Mouse (Mus musculus) embryonic facial prominence, embryonic 15.5 days (tissue): ENCODE data around the gene Rubcnl. TPM values are rescaled to one million over a fixed set of nuclear protein-coding genes. Genes with fewer than 3 reads are reported as not detected.
A peak's percentile ranks its signal among the peaks of the same experiment; 100 is the strongest.

Source experiments
- ATAC-seq: fragments of 200-750 bp; cut with Nextera tagmentation; 2 replicates; pipeline ENCODE4 v1.8.0; 2017; ENCODE audit warnings: low read depth, moderate TSS enrichment; ENCODE audit not compliant: insufficient number of reproducible peaks, low FRiP score, low TSS enrichment
- H3K27ac ChIP-seq: fragments of 300-500 bp; sonication (generic); replicated peaks from 2 replicates; pipeline ENCODE4 v1.5.1; 2015; ENCODE audit warnings: mild to moderate bottlenecking, inconsistent platforms
- H3K27me3 ChIP-seq: fragments of 300-500 bp; sonication (generic); 2 replicates; pipeline ENCODE4 v1.6.1; 2015; ENCODE audit warnings: inconsistent platforms
- H3K36me3 ChIP-seq: fragments of 300-500 bp; sonication (generic); 2 replicates; pipeline ENCODE4 v1.6.1; 2015; ENCODE audit warnings: mild to moderate bottlenecking, inconsistent platforms
- H3K4me1 ChIP-seq: fragments of 300-500 bp; sonication (generic); 2 replicates; pipeline ENCODE4 v1.6.1; 2015; ENCODE audit warnings: inconsistent platforms
- H3K4me2 ChIP-seq: fragments of 300-500 bp; sonication (generic); replicated peaks from 2 replicates; pipeline ENCODE4 v1.6.1; 2015; ENCODE audit warnings: mild to moderate bottlenecking, inconsistent platforms
- H3K4me3 ChIP-seq: fragments of 300-500 bp; sonication (generic); replicated peaks from 2 replicates; pipeline ENCODE4 v1.5.1; 2015; ENCODE audit warnings: mild to moderate bottlenecking, inconsistent platforms
- H3K9ac ChIP-seq: fragments of 300-500 bp; sonication (generic); 2 replicates; pipeline ENCODE4 v1.6.1; 2015; ENCODE audit warnings: inconsistent platforms
- H3K9me3 ChIP-seq: fragments of 300-500 bp; sonication (generic); replicated peaks from 2 replicates; pipeline ENCODE4 v1.6.1; 2016; ENCODE audit warnings: inconsistent platforms
- WGBS: fragments of 180-500 bp; shearing (Covaris S2); methylation state at CpG from one replicate; pipeline ENCODE4 v1.1.7; 2015; 5-methylcytosine and 5-hydroxymethylcytosine counted together
- polyA plus RNA-seq: library from polyadenylated mRNA; unstranded; fragments of >200 nt; fragmentation: Nextera tagmentation; extraction: Ambion mirVana; gene quantifications from 2 replicates; pipeline ENCODE4 v1.2.1, GENCODE M21; 2015

Gene Rubcnl
- polyA plus RNA-seq = 0.59 and 0.60 TPM in 2 replicates

- no peak for ATAC-seq
- Histone ChIP-seq H3K27me3 (no peaks in the 10 kb centered on the region; the same call in 1 of the 2 replicates), H3K4me2 (peak within 1 kb of the TSS; percentile 91), H3K9ac (peak within 1 kb of the TSS; percentile 39), H3K4me3 (peak within 1 kb of the TSS; percentile 64), H3K27ac (no peak within 1 kb of the TSS), H3K9me3 (no peaks in the 10 kb centered on the region), H3K36me3 (no peaks in the 10 kb centered on the region), H3K4me1 (0 out of 2 replicates have a peak, but pooled peaks cover 5% of the 10 kb centered on the region)
- WGBS = 1% methylated on average over 49 of the region's 49 CpGs
Observed at GRCm38 (mm10) chr14:75015856-75016714, at the start of gene Rubcnl. TSS of gene Rubcnl (plus strand) at chr14:75016027.

DNA sequence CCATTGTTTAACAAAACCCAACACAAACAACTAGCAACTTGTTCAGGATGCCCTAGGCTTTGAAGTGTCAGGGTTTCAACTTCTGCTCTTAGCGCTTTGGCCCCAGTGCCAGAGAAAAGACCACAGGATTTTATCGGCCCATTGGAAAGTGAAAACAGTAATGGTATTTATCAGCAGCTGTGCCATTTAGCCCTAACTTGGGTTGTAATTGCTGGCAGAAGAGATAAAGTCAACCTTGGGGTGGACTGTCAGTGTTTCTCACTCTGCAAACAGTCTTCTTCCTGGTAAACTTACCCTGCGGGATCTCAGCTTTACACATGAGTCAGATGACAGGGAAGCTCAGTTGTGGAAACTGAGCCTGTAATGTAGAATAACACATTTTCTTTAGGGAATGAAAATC, 43.6 kb upstream of the Rubcnl start:
- Histone ChIP-seq H3K4me1 (peaks cover 6% of the 10 kb centered on the region), H3K27me3 (no peaks in the 10 kb centered on the region), H3K9ac (no peak overlapping the region), H3K36me3 (no peaks in the 10 kb centered on the region), H3K9me3 (no peaks in the 10 kb centered on the region), H3K4me2 (no peak overlapping the region), H3K27ac (no peak overlapping the region), H3K4me3 (no peak overlapping the region)
- no peak for ATAC-seq
- WGBS = 34% methylated on average over 3 of the region's 3 CpGs

- Histone ChIP-seq H3K36me3 (no peaks in the 10 kb centered on the region), H3K27me3 (no peaks in the 10 kb centered on the region), H3K4me2 (no peak overlapping the region), H3K27ac (no peak overlapping the region), H3K9ac (no peak overlapping the region), H3K4me3 (no peak overlapping the region), H3K9me3 (no peaks in the 10 kb centered on the region), H3K4me1 (peaks cover 6% of the 10 kb centered on the region)
- 82% methylated on average over 5 of the region's 5 CpGs for WGBS
- no peak for ATAC-seq
Observed at GRCm38 (mm10) chr14:74972687-74973086, 43.1 kb upstream of the Rubcnl start.

DNA sequence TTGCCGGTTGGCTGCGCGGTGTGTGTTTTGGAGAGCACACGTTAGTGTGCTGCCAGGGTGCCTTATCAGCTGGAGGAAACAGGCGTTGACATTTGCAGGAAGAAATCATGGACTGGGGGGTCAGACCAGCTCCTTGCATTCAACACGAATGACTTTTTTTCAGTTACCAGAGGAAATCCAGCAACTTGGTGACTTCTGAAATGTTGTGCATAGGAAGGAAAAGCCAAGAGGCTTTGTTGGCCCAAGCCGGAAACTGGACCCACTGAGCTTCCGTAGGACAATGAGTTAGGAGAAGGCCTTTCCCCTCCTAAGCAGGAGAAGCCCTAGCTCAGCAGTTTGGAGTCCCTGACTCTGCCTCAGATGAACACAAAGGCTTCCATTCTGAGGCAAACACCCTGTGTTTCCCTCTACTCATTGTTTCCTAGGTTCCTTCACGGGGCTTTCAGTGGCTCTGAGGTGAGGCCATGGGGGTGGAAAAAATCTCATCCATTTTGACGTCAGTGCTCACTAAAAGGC, 41.6 kb upstream of the Rubcnl start:
- WGBS = 73% methylated on average over 10 of the region's 10 CpGs
- Histone ChIP-seq H3K4me2 (no peak overlapping the region), H3K9ac (no peak overlapping the region), H3K27ac (no peak overlapping the region), H3K9me3 (no peaks in the 10 kb centered on the region), H3K4me1 (peaks cover 6% of the 10 kb centered on the region), H3K36me3 (no peaks in the 10 kb centered on the region), H3K4me3 (no peak overlapping the region), H3K27me3 (no peaks in the 10 kb centered on the region)
- no peak for ATAC-seq

DNA sequence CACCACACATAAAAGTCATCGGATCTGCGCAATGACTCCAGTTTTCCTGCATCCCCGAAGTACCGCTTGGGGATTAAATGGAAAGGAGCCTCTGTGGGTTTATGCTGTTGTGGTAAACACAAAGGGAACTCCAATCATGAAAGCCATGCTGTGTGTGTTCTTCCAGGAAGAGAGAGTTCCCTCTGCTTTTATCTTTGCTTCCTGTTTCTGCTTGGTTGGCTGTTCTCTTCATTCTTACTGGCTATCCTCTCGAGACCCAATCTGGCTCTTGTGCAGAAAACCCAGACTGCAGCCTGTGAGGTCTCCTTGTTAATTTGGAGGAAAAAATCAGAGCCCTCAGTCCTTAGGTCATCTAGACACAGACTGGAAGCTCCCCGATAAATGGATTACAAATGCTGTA, 38.9 kb upstream of the Rubcnl start:
- Histone ChIP-seq H3K9me3 (no peaks in the 10 kb centered on the region), H3K9ac (no peak overlapping the region)
- 60% methylated on average over 6 of the region's 6 CpGs for WGBS

DNA sequence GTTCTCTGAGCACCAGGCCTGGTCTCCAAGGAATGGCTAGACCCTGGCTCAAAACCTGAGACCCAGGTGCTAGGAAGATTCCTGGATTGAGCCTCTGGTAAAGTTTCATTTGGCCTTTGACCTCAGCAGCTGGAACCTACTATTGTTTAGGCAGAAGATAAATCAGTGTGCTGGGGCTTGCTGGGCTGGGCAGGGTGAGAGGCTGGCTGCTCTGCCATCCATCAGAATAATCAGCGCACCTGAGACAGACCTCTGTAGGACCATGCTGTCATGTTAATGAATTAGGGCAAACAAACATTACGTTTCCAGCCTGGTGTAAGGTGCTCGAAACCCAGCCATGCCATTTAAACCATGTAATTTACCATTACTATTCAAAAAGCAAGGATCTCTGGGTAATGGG, 34.8 kb upstream of the Rubcnl start:
- ATAC-seq = no peak
- no peak overlapping the region for H3K9ac ChIP-seq
- H3K36me3 ChIP-seq = no peaks in the 10 kb centered on the region
- no peaks in the 10 kb centered on the region for H3K4me1 ChIP-seq
- 61% methylated on average over 3 of the region's 3 CpGs for WGBS
- H3K27ac ChIP-seq = no peak overlapping the region
- no peaks in the 10 kb centered on the region for H3K9me3 ChIP-seq
- no peak overlapping the region for H3K4me2 ChIP-seq
- no peak overlapping the region for H3K4me3 ChIP-seq
- H3K27me3 ChIP-seq = no peaks in the 10 kb centered on the region

More for the DNA sequence above, 38.9 kb upstream of the Rubcnl start:
- H3K4me3 ChIP-seq = no peak overlapping the region
- H3K36me3 ChIP-seq = no peaks in the 10 kb centered on the region
- no peaks in the 10 kb centered on the region for H3K27me3 ChIP-seq
- peaks cover 3% of the 10 kb centered on the region; the same call in 1 of the 2 replicates for H3K4me1 ChIP-seq
- no peak overlapping the region for H3K27ac ChIP-seq
- ATAC-seq = no peak
- no peak overlapping the region for H3K4me2 ChIP-seq

GRCm38 (mm10) chr14:74983079-74983478, 32.7 kb upstream of the Rubcnl start:
- Histone ChIP-seq H3K4me2 (no peak overlapping the region), H3K36me3 (no peaks in the 10 kb centered on the region), H3K27ac (no peak overlapping the region), H3K27me3 (no peaks in the 10 kb centered on the region), H3K4me1 (no peaks in the 10 kb centered on the region), H3K9ac (no peak overlapping the region), H3K4me3 (no peak overlapping the region), H3K9me3 (no peaks in the 10 kb centered on the region)
- ATAC-seq = no peak
- 71% methylated on average over 5 of the region's 5 CpGs for WGBS

DNA sequence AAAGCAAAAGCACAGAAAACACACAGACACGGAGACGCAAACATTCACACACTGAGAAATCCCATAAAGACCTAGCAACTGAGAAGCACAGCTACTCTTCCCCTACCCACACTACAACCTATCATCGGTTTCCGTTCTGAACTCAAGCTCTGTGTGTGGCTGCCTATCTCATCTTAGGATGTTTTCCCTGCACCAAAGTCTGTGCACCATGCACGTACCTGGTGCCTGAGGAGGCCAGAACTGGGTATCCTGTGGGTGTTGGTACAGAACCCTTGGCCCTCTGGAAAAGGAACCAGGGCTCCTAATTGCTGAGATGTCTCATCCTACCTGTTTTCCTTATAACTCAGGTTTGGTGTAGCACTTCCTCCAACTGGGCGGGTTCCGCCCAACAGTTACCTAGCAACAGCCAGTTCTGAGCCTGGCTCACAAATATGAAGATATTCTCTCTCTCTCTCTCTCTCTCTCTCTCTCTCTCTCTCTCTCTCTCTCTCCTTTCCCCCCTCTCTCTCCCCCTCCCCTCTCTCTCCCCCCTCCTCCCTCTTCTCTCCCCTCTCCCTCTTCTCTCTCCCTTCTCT, 30.9 kb upstream of the Rubcnl start:
- no peak for ATAC-seq
- H3K9me3 ChIP-seq = no peaks in the 10 kb centered on the region
- H3K9ac ChIP-seq = no peak overlapping the region
- H3K4me1 ChIP-seq = no peaks in the 10 kb centered on the region
- no peak overlapping the region for H3K27ac ChIP-seq
- no peak overlapping the region for H3K4me2 ChIP-seq
- no peak overlapping the region for H3K4me3 ChIP-seq
- no peaks in the 10 kb centered on the region for H3K27me3 ChIP-seq
- 81% methylated on average over 7 of the region's 7 CpGs for WGBS
- H3K36me3 ChIP-seq = no peaks in the 10 kb centered on the region

- no peak for ATAC-seq
- Histone ChIP-seq H3K9ac (no peak overlapping the region), H3K4me3 (no peak overlapping the region), H3K36me3 (no peaks in the 10 kb centered on the region), H3K4me2 (no peak overlapping the region), H3K27me3 (no peaks in the 10 kb centered on the region), H3K9me3 (no peaks in the 10 kb centered on the region), H3K27ac (no peak overlapping the region), H3K4me1 (no peaks in the 10 kb centered on the region)
- 51% methylated on average over 4 of the region's 4 CpGs for WGBS
Observed at GRCm38 (mm10) chr14:74985658-74986057, 30.2 kb upstream of the Rubcnl start.

- WGBS = 53% methylated on average over 3 of the region's 3 CpGs
- H3K27ac ChIP-seq = no peak overlapping the region
- no peak for ATAC-seq
- H3K4me1 ChIP-seq = no peaks in the 10 kb centered on the region
- H3K4me3 ChIP-seq = no peak overlapping the region
- H3K36me3 ChIP-seq = no peaks in the 10 kb centered on the region
- H3K9ac ChIP-seq = no peak overlapping the region
- H3K27me3 ChIP-seq = no peaks in the 10 kb centered on the region
- no peak overlapping the region for H3K4me2 ChIP-seq
- no peaks in the 10 kb centered on the region for H3K9me3 ChIP-seq
Observed at GRCm38 (mm10) chr14:74986527-74986926, 29.3 kb upstream of the Rubcnl start.

DNA sequence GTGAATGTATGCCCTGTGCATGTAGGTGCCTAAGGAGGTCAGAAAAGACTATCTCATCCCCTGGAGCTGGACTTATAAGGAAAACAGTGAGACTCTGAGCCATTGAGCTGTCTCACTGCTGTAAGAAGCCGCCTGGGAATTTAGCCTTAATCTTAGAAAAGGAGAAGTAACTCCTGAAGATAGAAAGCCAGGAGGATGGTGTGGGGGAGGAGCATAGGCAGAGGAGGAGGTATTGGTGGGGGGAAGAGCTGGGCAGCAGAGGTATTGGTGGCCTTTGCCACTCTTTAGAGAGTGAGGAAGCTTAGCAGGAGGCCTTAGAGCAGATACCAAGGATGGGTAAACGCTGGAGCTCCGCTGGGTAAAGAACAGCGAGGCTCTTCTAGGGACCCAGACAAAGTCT, 26.5 kb upstream of the Rubcnl start:
- Histone ChIP-seq H3K4me3 (no peak overlapping the region), H3K36me3 (no peaks in the 10 kb centered on the region), H3K27me3 (no peaks in the 10 kb centered on the region), H3K9me3 (no peaks in the 10 kb centered on the region), H3K4me1 (no peaks in the 10 kb centered on the region), H3K9ac (no peak overlapping the region), H3K27ac (no peak overlapping the region), H3K4me2 (no peak overlapping the region)
- ATAC-seq = no peak
- 52% methylated on average over 4 of the region's 4 CpGs for WGBS
